Mouse (Mus musculus): ENCODE data around the gene Bst1. TPM values are rescaled to one million over a fixed set of nuclear protein-coding genes. Genes with fewer than 3 reads are reported as not detected.

Gene Bst1
- total and polyA plus RNA-seq, 3 experiments, result not detected

DNA sequence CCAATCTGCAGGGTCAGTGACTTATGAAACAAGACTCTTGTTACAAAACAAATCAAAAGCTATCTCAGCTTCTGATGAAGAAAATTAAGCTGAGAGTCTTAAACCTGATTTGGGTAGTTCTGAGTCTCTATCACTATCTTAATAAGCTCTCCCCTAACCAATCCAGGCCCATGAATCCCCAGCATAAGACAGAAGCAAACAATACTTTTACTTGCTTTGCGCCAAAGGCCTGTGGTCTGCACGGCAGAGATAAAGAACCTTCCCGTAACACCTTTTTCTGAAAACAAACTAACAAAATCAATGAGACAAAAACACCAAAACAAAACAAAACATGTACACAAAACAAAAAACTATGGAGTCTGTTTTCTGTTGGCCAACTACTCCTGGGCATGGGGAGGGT, 40.1 kb upstream of the Bst1 start:
- H3K4me1 ChIP-seq (ENCODE audit: control insufficient read depth in 1 of 2, insufficient read depth in 2 of 2, low read length in 2 of 2), result peaks cover 21 to 36% of the 10 kb centered on the region in 2 experiments
- H3K27me3 ChIP-seq (ENCODE audit: control insufficient read depth in 1 of 2, insufficient read depth in 2 of 2, low read length in 2 of 2), result no peaks in the 10 kb centered on the region
- H3K36me3 ChIP-seq (ENCODE audit: control insufficient read depth in 1 of 2, insufficient read depth in 2 of 2, low read length in 2 of 2), result peaks cover 0 to 47% of the 10 kb centered on the region in 2 experiments; a peak in 3 of 4 replicates
- H3K9ac ChIP-seq (ENCODE audit: control insufficient read depth, low read depth, low read length, poor library complexity, severe bottlenecking), result no peak overlapping the region
- H3K4me3 ChIP-seq (ENCODE audit: control insufficient read depth in 1 of 2, insufficient read depth in 1 of 2, low read depth in 2 of 2, low read length in 2 of 2), result no peak overlapping the region
- H3K9me3 ChIP-seq (replicated peaks; ENCODE audit: insufficient read depth, low read length), result no peaks in the 10 kb centered on the region
- H3K27ac ChIP-seq (ENCODE audit: control insufficient read depth, low read depth, low read length), result no peak overlapping the region
- TF ChIP-seq ELF1 (IDR thresholded peaks at IDR 0.05; ENCODE audit: low read depth, low read length), result no peak
- TF ChIP-seq KAT2A (conservative IDR thresholded peaks at IDR 0.05; ENCODE audit: low read depth, low read length), result no peak
- TF ChIP-seq GATA1 (IDR thresholded peaks at IDR 0.05; ENCODE audit: low read depth, low read length), result peak; percentile 62
- TF ChIP-seq CHD1 (IDR thresholded peaks at IDR 0.05; ENCODE audit: low read depth, low read length), result 0 out of 2 replicates have a peak, but pooled peaks have one; percentile 56
- TF ChIP-seq CTCF (IDR thresholded peaks at IDR 0.05 in 2 of 3, conservative IDR thresholded peaks at IDR 0.05 in 1 of 3; ENCODE audit: control insufficient read depth in 1 of 3, insufficient read depth in 1 of 3, low read depth in 2 of 3, low read length in 3 of 3, poor library complexity in 1 of 3, severe bottlenecking in 1 of 3), result no peak
- peak; percentile 62 for TF ChIP-seq TCF12 (IDR thresholded peaks at IDR 0.05; ENCODE audit: low read depth, low read length)
- TF ChIP-seq SMC3 (IDR thresholded peaks at IDR 0.05; ENCODE audit: low read depth, low read length), result no peak
- peak; percentile 60 for TF ChIP-seq TAL1 (IDR thresholded peaks at IDR 0.05; ENCODE audit: low read length)
- no peak for TF ChIP-seq POLR2AphosphoS5 (IDR thresholded peaks at IDR 0.05; ENCODE audit: borderline replicate concordance, low read depth, low read length)
- no peak for TF ChIP-seq MYC (IDR thresholded peaks at IDR 0.05; ENCODE audit: low read depth, low read length)
- no peak for TF ChIP-seq RAD21 (IDR thresholded peaks at IDR 0.05; ENCODE audit: low read depth, low read length)
- TF ChIP-seq USF1 (IDR thresholded peaks at IDR 0.05; ENCODE audit: low read depth, low read length), result no peak
- TF ChIP-seq ZNF384 (IDR thresholded peaks at IDR 0.05; ENCODE audit: low read depth, low read length), result no peak
- no peak for TF ChIP-seq ZMIZ1 (IDR thresholded peaks at IDR 0.05; ENCODE audit: low read depth, low read length)
- no peak for TF ChIP-seq BHLHE40 (IDR thresholded peaks at IDR 0.05; ENCODE audit: borderline replicate concordance, low read depth, low read length)
- peak in 1 of 2 experiments; percentile 43; a peak in 1 of 4 replicates for TF ChIP-seq EP300 (IDR thresholded peaks at IDR 0.05; ENCODE audit: low read depth in 1 of 2, low read length in 2 of 2)
- no peak for TF ChIP-seq TBP (IDR thresholded peaks at IDR 0.05; ENCODE audit: low read depth, low read length)
- TF ChIP-seq CHD2 (IDR thresholded peaks at IDR 0.05; ENCODE audit: low read length), result no peak
- no peak for TF ChIP-seq SIN3A (IDR thresholded peaks at IDR 0.05; ENCODE audit: low read length)
- no peak for TF ChIP-seq E2F4 (IDR thresholded peaks at IDR 0.05; ENCODE audit: borderline replicate concordance, low read depth, low read length)
- TF ChIP-seq GABPA (IDR thresholded peaks at IDR 0.05; ENCODE audit: low read depth, low read length), result no peak
- TF ChIP-seq RCOR1 (IDR thresholded peaks at IDR 0.05; ENCODE audit: low read depth, low read length), result peak; percentile 62; the same call in 1 of the 2 replicates
- no peak for TF ChIP-seq NELFE (IDR thresholded peaks at IDR 0.05; ENCODE audit: low read depth, low read length)
- TF ChIP-seq POLR2AphosphoS2 (IDR thresholded peaks at IDR 0.05; ENCODE audit: low read length), result no peak
- peaks cover 51% of the 10 kb centered on the region for H3K79me2 ChIP-seq (ENCODE audit: control insufficient read depth, insufficient read depth, low read length, poor library complexity)
- DNase-seq (ENCODE audit: low read depth, low spot score), result peak; percentile 54
